Mouse (Mus musculus) layer of hippocampus, adult 2 months (tissue): ENCODE measurements around the gene Pla2g2d. TPM values are rescaled to one million over a fixed set of nuclear protein-coding genes. Genes with fewer than 3 reads are reported as not detected.

Source experiments
- DNase-seq, 2 experiments: peaks; one replicate each; pipeline ENCODE4 v3.0.0; 2022; ENCODE audit warnings: low spot score in 2 of 2
- H3K27ac ChIP-seq: fragments of 200-600 bp; 2 replicates; pipeline ENCODE4 v1.8.1; 2022
- H3K4me3 ChIP-seq: fragments of 200-600 bp; 2 replicates; pipeline ENCODE4 v1.8.1; 2022; ENCODE audit warnings: mild to moderate bottlenecking
- CTCF ChIP-seq: fragments of 200-600 bp; conservative IDR thresholded peaks from 2 replicates; pipeline ENCODE4 v1.8.1; 2022; ENCODE audit warnings: antibody characterized with exemption, mild to moderate bottlenecking, moderate library complexity
- long read RNA-seq, 2 experiments: library from polyadenylated mRNA; stranded (forward); transcript quantifications; one replicate each; pipeline ENCODE4 v2.0.0; 2021; ENCODE audit warnings: borderline mapping rate in 2 of 2
- total RNA-seq, 2 experiments: library from RNA; stranded (reverse); gene quantifications; 2 replicates each; pipeline ENCODE4 v1.2.3; 2021

Gene Pla2g2d
- total RNA-seq: under 1 TPM; 0.23 to 0.64 TPM
- long read RNA-seq, experiment 1: 0 reads
- long read RNA-seq, experiment 2, partial matches to known transcripts: 0 of 2 reads
- long read RNA-seq, experiment 2, other reads (novel, unspliced or antisense): 0 of 2 reads

DNA sequence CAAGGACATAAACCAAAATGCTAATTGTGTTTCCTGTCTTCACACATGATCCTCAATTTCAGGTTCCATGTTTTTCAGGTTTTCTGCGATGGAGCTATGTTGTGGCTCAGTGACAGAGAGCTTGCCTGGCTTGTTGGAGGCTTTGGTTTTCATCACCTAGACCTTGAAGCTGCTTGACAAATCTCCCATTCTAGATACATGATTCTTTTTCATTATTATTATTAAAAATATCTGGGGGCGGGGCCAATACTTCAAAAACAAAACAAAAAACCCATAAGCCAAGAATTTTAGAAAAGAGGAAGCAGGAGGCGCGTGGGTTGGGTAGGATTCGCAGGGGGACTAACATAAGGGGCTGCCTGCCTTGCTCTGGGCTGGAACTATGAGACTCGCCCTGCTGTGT, at the start of gene Pla2g2d:
TSS of gene Pla2g2d (plus strand) at position 301 of the 400 bp plus-strand sequence.
- no peak for TF ChIP-seq CTCF
- DNase-seq: no peak
- Histone ChIP-seq H3K27ac (peak within 1 kb of the TSS; percentile 76), H3K4me3 (no peak within 1 kb of the TSS)

DNA sequence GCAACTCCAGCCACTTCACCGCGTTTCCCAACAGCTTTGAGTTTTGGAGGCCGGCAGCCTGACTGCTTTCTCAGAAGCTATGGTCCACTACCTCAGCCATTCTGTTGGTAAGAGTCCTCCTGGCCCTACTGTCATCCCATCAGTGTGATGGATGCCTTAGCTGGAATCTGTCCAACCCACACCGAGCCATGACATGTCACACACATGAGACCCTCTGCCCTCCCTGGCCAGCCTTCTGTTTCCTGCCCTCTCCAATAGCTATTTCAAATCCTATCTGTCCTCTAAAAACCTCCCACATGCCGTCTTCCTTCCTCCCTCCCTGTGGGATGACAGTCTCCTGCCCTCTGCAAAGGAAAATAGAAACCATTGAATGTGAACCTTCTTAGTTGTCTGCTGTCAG, 49.8 kb upstream of the Pla2g2d start:
- no peak for DNase-seq
- no peak for TF ChIP-seq CTCF
- Histone ChIP-seq H3K4me3 (no peak overlapping the region), H3K27ac (peak overlapping the region; percentile 94)

DNA sequence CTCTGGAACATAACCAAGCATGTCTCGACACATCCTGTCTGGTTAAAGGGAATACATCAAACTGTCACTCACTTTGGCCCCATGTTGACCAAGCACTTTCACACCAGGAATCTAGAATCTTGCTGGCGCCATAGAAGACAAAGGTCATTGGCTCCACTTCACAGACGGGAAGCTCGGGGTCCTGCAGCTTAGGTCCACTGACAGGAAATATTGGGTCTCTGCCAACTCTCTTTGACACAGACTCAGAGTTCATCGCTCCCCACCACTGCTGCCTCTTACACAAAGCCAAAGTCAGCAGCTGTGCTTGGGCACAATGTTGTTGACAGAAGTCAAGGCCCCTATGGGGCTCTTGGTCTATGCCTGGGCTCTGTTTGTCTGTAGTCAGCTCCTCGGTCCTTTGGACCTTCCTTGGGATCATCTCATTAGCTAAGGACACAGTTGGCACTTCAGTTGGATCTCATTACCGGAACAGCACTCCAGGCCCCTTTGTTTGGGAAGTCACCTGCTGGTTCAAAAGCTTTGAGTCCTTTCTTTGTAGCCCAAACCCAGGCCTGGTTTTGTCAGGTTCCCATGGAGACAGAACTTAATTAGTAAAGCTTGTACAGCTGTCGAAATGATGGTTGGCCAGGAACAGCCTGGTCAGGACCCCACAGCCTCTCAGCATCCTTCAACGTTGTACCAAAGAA, 46.4 kb upstream of the Pla2g2d start:
- TF ChIP-seq CTCF: no peak
- Histone ChIP-seq H3K27ac (peak overlapping the region; percentile 53; the same call in 1 of the 2 replicates), H3K4me3 (no peak overlapping the region)
- DNase-seq: no peak

DNA sequence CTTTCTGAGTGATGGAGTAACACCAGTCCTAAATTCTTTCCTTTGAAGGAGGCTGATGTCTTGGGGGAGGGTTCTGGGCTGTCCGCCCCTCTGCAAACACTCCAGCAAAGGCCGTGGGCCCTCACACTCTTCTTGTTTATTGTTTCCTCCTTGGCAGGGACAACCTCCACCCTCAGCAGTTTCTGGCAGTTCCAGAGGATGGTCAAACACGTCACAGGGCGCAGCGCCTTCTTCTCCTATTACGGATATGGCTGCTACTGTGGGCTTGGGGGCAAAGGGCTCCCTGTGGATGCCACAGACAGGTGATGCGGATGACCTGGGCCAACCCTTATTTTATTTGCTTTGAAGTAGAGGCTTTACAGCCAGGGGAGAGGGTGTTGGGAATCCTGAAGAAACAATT, 41.4 kb upstream of the Pla2g2d start:
- Histone ChIP-seq H3K27ac (no peak overlapping the region), H3K4me3 (no peak overlapping the region)
- TF ChIP-seq CTCF: no peak
- no peak for DNase-seq

DNA sequence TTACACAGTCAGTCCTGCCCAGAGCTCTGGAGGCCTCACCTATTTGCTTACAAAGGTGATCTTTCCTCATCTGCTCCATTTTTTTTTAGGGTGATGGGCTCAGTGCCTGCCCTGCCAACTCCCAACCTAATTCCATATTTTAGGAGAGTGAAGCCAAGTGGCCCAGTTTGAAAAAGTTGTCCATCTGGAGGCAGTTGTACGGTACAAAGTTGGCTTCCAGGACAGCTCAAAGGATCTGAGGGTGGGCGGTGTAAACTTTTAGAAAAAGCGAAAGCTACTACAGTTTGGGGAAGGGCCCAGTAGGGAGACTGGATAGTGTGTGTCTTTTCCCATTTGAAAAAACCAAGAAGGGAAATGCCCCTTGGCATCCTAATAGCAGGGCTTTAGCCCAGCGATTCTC, 40.7 kb upstream of the Pla2g2d start:
- no peak for TF ChIP-seq CTCF
- Histone ChIP-seq H3K27ac (no peak overlapping the region), H3K4me3 (no peak overlapping the region)
- no peak for DNase-seq

DNA sequence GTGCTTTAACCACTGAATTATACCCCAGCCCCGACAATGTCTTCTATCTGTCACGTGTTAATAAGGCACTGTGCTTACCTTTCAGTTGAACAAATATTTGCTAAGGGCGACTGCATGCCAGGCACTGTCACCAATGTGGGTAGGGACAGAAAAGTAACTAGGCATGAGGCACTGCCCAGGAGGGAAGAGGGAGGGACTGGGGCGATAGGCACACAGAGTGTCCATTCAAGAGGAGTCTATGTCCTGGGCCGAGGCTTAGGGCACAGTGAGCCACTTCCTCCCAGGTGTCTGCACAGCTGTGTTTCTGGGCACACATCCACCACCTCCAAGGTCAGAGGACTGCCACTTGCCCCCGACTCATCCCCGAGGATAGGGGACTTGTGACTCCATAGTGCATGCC, 38.5 kb upstream of the Pla2g2d start, which contains the start of gene Ubxn10:
TSS of gene Ubxn10 (minus strand) at position 137 of the 400 bp plus-strand sequence.
- no peak for TF ChIP-seq CTCF
- Histone ChIP-seq H3K27ac (peak within 1 kb of the TSS; percentile 64), H3K4me3 (no peak within 1 kb of the TSS)
- no peak for DNase-seq

DNA sequence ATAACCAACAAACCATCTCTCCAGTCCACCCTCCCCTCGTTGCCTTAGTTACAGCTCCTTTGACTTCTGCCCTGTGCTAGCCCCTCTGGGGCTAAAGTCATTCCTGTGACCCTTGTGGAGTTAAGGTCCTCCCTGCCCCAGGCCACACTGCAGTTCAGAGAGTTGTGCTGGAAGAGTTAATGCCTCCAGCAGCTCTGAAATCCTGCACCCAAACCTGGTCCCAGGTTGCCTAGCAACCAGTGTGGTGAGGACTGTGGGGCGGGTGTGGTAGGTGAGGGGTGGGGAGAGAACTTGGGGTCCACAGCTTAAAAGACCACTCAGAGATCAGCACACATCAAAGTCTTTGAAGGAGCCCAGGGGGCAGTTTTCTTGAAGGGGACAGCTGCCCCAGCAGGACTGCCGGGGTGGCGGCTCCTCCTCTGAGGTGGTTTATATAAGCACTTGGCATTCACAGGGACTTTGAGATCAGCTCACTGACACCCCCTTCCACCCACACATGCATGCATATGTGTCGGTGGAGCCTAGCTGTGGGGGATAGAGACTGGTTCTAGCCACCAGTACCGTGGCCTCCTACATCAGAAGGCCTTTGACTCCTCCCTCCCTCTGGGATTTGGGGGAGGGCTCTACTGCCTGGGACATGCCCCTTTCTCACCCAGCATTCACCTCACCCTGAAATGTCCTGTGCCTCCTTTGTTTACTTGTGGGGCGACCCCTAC, 36.2 kb upstream of the Pla2g2d start:
- peak in 1 of 2 experiments; percentile 46 for DNase-seq
- Histone ChIP-seq H3K4me3 (no peak overlapping the region), H3K27ac (peak overlapping the region; percentile 64)
- no peak for TF ChIP-seq CTCF

DNA sequence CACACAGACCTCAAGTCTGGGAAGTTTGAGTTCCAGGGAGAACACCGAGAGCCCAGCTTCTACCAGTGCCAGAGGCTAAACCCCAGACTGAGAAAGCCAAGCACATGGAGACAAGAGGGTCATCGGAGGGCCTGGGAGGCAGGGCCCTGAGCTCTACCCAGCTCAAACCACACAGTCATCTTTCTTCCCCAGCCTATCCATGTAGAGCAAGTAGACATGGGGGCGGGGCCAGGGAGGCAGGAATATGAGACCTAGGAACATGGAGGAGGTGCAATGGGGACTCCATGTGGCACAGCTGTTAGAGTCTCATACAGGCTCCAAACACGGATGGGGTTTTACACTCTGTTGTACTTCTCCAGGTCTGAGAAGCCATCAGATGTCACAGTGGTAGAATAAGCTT, 29.7 kb upstream of the Pla2g2d start:
- TF ChIP-seq CTCF: no peak
- DNase-seq: no peak
- Histone ChIP-seq H3K4me3 (no peak overlapping the region), H3K27ac (no peak overlapping the region)

DNA sequence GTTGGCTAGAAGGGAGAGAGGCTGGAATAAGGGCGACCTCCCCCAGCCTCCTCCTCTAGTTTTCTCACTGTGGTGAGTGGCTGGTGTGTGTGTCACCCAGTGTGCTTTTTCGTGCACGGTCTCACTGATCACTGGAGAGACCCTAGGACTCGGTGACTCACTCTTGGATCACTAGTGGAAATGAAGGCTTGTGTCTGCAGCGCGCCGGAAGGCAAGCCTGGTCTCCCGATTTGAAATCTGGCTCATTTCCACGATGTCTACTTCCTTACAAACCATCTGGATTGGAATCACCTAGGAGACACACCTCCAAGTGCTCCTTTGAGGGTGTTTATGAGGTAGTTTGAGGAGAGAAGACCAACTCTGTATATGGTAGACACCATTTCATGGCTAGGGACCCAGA, 28.7 kb upstream of the Pla2g2d start:
- Histone ChIP-seq H3K27ac (no peak overlapping the region), H3K4me3 (no peak overlapping the region)
- no peak for DNase-seq
- no peak for TF ChIP-seq CTCF

DNA sequence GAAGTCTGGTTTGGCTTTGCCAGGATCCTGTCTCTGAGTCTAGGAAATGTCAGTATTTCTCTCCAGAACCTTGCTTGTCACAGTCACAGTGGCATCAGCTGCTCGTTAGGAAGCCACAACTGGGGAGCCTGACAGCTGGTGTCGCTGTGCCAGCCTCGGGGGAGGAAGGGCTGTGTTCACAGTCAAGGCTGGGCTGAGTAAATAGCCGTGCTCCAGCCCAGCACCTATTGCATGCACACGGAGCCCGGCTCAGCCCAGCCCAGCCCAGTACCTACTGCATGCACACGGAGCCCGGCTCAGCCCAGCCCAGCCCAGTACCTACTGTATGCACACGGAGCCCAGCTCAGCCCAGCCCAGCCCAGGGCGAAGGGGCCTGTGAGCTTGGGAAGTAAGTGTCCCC, 27.7 kb upstream of the Pla2g2d start:
- Histone ChIP-seq H3K27ac (peak overlapping the region; percentile 18; the same call in 1 of the 2 replicates), H3K4me3 (no peak overlapping the region)
- TF ChIP-seq CTCF: no peak; the same call in 1 of the 2 replicates
- DNase-seq: peak in 1 of 2 experiments; percentile 43

DNA sequence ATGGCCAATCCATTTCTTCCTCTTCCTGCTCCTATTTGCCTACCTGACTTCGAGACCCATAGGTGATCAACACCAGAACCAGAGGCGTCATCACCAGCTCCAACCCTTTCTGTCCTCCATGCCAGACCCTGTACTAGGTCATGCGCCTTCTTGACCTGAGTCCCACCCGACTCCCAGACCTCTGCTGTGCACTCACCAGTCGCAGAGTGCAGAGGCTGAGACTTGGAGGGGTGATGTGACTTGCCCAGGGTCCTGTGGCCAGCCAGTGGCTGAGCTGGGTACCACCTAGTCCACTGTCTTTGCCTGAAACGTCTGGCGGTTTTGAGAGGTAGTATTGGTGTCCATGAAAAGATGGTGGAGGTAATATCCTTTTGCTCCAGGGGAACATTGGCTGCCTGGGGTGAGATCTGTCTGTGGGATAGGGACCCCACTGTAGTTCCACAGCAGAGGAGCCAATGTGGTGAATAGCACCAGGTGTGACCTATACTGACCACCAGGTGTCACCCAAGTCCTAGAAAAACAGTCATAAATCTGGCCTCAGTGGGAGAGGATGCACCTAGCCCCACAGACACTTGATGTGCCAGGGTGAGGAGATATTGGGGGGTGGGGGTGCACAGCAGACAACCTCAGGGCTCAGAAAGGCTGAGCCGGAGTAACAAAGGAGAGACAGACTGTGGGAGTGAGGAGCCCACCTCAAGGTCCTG, 27.0 kb upstream of the Pla2g2d start:
- TF ChIP-seq CTCF: peak; percentile 88
- Histone ChIP-seq H3K4me3 (no peak overlapping the region), H3K27ac (peak overlapping the region; percentile 57; the same call in 1 of the 2 replicates)
- DNase-seq: peak; percentile 58 to 75

DNA sequence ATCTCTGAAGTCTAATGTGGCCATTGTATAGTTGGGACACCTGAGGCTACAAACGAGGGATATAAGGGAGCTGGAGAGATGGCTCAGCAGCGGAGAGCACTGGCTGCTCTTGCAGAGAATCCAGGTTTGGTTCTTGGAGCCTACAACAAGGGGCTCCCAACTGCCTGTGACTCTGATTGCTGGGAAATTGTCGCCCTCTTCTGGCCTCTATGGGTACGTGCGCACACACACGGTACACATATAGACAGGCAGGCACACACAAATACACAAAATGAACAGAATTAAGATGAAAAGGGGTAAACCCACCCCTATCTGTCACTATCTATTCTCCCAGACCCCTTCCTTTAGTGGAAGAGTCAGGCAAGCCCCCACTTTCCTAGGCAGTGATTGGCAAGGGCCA, 22.9 kb upstream of the Pla2g2d start:
- Histone ChIP-seq H3K27ac (no peak overlapping the region), H3K4me3 (no peak overlapping the region)
- peak; percentile 33 for TF ChIP-seq CTCF
- DNase-seq: no peak

DNA sequence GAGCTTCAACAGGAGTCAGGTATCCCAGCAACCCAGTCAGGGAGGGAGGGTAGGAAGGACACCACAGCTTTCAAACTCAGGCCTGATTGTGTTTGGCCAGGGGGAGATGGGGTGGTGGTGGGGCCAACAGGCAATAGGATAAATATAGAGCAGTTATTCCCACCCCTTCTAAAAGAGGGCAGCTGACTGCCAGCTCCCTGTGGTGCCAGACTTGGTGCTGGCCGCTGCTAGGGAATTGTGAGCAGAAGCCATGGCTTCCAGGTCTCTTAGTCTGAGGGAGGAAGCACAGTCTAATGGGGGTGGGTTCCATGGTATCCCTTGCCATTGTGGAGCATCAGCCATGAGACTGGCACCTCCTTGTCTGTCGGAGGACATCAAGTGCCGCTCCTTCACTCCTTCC, 21.9 kb upstream of the Pla2g2d start:
- no peak for DNase-seq
- H3K27ac ChIP-seq: no peak overlapping the region
- no peak overlapping the region for H3K4me3 ChIP-seq
- no peak for TF ChIP-seq CTCF
